Mouse (Mus musculus) bone marrow, adult 2 months (tissue): Measurements from ENCODE around the gene Slc47a1.

Experiments
- CTCF ChIP-seq: fragments of 200-500 bp; IDR thresholded peaks from 2 replicates; pipeline ENCODE4 v1.5.1; 2011; ENCODE audit warnings: low read length, control low read depth; ENCODE audit not compliant: control insufficient read depth, insufficient read depth
- POLR2A ChIP-seq: fragments of 200-500 bp; IDR thresholded peaks from 2 replicates; pipeline ENCODE4 v1.6.1; 2011; ENCODE audit warnings: low read depth, mild to moderate bottlenecking, control low read depth, low read length, borderline replicate concordance; ENCODE audit not compliant: control insufficient read depth

DNA sequence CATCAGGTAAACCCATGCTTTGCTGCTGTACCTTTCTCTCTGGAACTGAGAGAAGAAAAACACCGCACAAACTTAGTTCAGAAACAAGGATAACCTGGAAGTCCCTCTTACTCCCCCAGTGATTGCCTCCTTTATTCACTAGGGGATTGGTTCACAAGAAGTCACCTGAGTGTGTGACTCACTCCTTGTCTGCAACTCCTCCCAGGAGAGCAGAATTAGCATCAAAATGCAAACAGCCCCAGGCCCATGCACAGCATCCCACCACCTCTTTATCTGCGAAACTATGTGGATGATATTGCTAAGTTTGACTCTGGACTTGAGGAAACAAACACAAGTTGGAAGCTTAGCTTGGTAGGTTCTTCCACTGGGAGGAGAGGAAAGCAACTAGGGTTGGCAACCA is 80.8 kb downstream of the Slc47a1 start:
- TF ChIP-seq POLR2A (no peak), CTCF (no peak)
